Mouse (Mus musculus) MEL (cell line): ENCODE measurements around the gene Prrg2. TPM values are rescaled to one million over a fixed set of nuclear protein-coding genes. Genes with fewer than 3 reads are reported as not detected.
"Not testable (repeated sequence)": the region's sequence is repeated elsewhere in the genome, so short reads cannot be mapped to it uniquely, and the experiment has no call there.

Source experiments
- DNase-seq: peaks from one replicate; pipeline ENCODE4 v3.0.0; 2011; ENCODE audit warnings: low read depth, low spot score
- H3K27ac ChIP-seq: 2 replicates; pipeline ENCODE4 v1.5.1; 2012; ENCODE audit warnings: low read depth, mild to moderate bottlenecking, control low read depth, low read length, moderate library complexity; ENCODE audit not compliant: control insufficient read depth
- H3K27me3 ChIP-seq, 2 experiments: fragments of 150-350 bp in 1 of 2; sonication (generic) in 1 of 2; 2 replicates each; pipeline ENCODE4 v1.6.1; 2012; ENCODE audit warnings: low read length in 2 of 2, mild to moderate bottlenecking in 2 of 2, improper control_type of control experiment in 1 of 2, moderate library complexity in 1 of 2; ENCODE audit not compliant: insufficient read depth in 2 of 2, control insufficient read depth in 1 of 2
- H3K36me3 ChIP-seq, 2 experiments: 2 replicates each; pipeline ENCODE4 v1.6.1; 2012 to 2014; ENCODE audit warnings: low read length in 2 of 2, improper control_type of control experiment in 1 of 2, inconsistent platforms in 1 of 2, mild to moderate bottlenecking in 1 of 2; ENCODE audit not compliant: insufficient read depth in 2 of 2, control insufficient read depth in 1 of 2
- H3K4me1 ChIP-seq, 2 experiments: fragments of 150-350 bp in 1 of 2; sonication (generic) in 1 of 2; 2 replicates each; pipeline ENCODE4 v1.6.1; 2012; ENCODE audit warnings: low read length in 2 of 2, improper control_type of control experiment in 1 of 2, mild to moderate bottlenecking in 1 of 2; ENCODE audit not compliant: insufficient read depth in 2 of 2, control insufficient read depth in 1 of 2
- H3K4me3 ChIP-seq, 2 experiments: fragments of 150-350 bp in 1 of 2; sonication (generic) in 1 of 2; 2 replicates each; pipeline ENCODE4 v1.5.1; 2012; ENCODE audit warnings: low read depth in 2 of 2, low read length in 2 of 2, mild to moderate bottlenecking in 2 of 2, moderate library complexity in 2 of 2, control low read depth in 1 of 2, improper control_type of control experiment in 1 of 2; ENCODE audit not compliant: control insufficient read depth in 1 of 2, insufficient read depth in 1 of 2
- H3K79me2 ChIP-seq: 2 replicates; pipeline ENCODE4 v1.6.1; 2012; ENCODE audit warnings: mild to moderate bottlenecking, low read length, moderate library complexity; ENCODE audit not compliant: control insufficient read depth, poor library complexity, insufficient read depth
- H3K9ac ChIP-seq: 2 replicates; pipeline ENCODE4 v1.6.1; 2012; ENCODE audit warnings: low read depth, mild to moderate bottlenecking, control low read depth, low read length, moderate library complexity; ENCODE audit not compliant: control insufficient read depth, poor library complexity, severe bottlenecking
- H3K9me3 ChIP-seq: fragments of 150-350 bp; sonication (generic); replicated peaks from 2 replicates; pipeline ENCODE4 v1.6.1; 2012; ENCODE audit warnings: mild to moderate bottlenecking, low read length, improper control_type of control experiment, moderate library complexity; ENCODE audit not compliant: insufficient read depth
- BHLHE40 ChIP-seq: IDR thresholded peaks from 2 replicates; pipeline ENCODE4 v1.6.1; 2012; ENCODE audit warnings: low read depth, mild to moderate bottlenecking, inconsistent platforms, low read length, improper control_type of control experiment, borderline replicate concordance
- CHD1 ChIP-seq: IDR thresholded peaks from 2 replicates; pipeline ENCODE4 v1.6.1; 2012; ENCODE audit warnings: low read depth, mild to moderate bottlenecking, inconsistent platforms, low read length, improper control_type of control experiment
- CTCF ChIP-seq, 3 experiments: IDR thresholded peaks in 2 of 3; conservative IDR thresholded peaks in 1 of 3; 2 replicates each; pipeline ENCODE4 v1.5.1; 2011 to 2012; ENCODE audit warnings: low read length in 3 of 3, low read depth in 2 of 3, mild to moderate bottlenecking in 2 of 3, improper control_type of control experiment in 1 of 3, inconsistent platforms in 1 of 3, mixed read lengths in 1 of 3, moderate library complexity in 1 of 3; ENCODE audit not compliant: control insufficient read depth in 1 of 3, insufficient read depth in 1 of 3, poor library complexity in 1 of 3, severe bottlenecking in 1 of 3
- E2F4 ChIP-seq: IDR thresholded peaks from 2 replicates; pipeline ENCODE4 v1.6.1; 2011; ENCODE audit warnings: low read depth, low read length, improper control_type of control experiment, borderline replicate concordance
- EP300 ChIP-seq, 2 experiments: IDR thresholded peaks; 2 replicates each; pipeline ENCODE4 v1.6.1; 2011; ENCODE audit warnings: improper control_type of control experiment in 2 of 2, low read length in 2 of 2, low read depth in 1 of 2, mild to moderate bottlenecking in 1 of 2
- ETS1 ChIP-seq: IDR thresholded peaks from 2 replicates; pipeline ENCODE4 v1.6.1; 2012; ENCODE audit warnings: low read depth, mild to moderate bottlenecking, inconsistent platforms, low read length, improper control_type of control experiment, moderate library complexity
- GATA1 ChIP-seq: IDR thresholded peaks from 2 replicates; pipeline ENCODE4 v1.6.1; 2011; ENCODE audit warnings: low read depth, low read length, improper control_type of control experiment
- HCFC1 ChIP-seq: IDR thresholded peaks from 2 replicates; pipeline ENCODE4 v1.6.1; 2012; ENCODE audit warnings: low read depth, mild to moderate bottlenecking, inconsistent platforms, low read length, improper control_type of control experiment, moderate library complexity
- MAX ChIP-seq: IDR thresholded peaks from 2 replicates; pipeline ENCODE4 v1.6.1; 2011; ENCODE audit warnings: low read length, improper control_type of control experiment
- MYB ChIP-seq: IDR thresholded peaks from 2 replicates; pipeline ENCODE4 v1.6.1; 2011; ENCODE audit warnings: mild to moderate bottlenecking, low read depth, low read length, improper control_type of control experiment
- POLR2A ChIP-seq, 2 experiments: IDR thresholded peaks; 2 replicates each; pipeline ENCODE4 v1.6.1; 2011 to 2012; ENCODE audit warnings: low read length in 2 of 2, mild to moderate bottlenecking in 2 of 2, control low read depth in 1 of 2, improper control_type of control experiment in 1 of 2, low read depth in 1 of 2, moderate library complexity in 1 of 2; ENCODE audit not compliant: control insufficient read depth in 1 of 2, insufficient read depth in 1 of 2, poor library complexity in 1 of 2
- POLR2AphosphoS2 ChIP-seq: IDR thresholded peaks from 2 replicates; pipeline ENCODE4 v1.6.1; 2011; ENCODE audit warnings: low read length, improper control_type of control experiment
- RAD21 ChIP-seq: IDR thresholded peaks from 2 replicates; pipeline ENCODE4 v1.6.1; 2011; ENCODE audit warnings: mild to moderate bottlenecking, low read depth, low read length, improper control_type of control experiment
- RCOR1 ChIP-seq: IDR thresholded peaks from 2 replicates; pipeline ENCODE4 v1.6.1; 2012; ENCODE audit warnings: low read depth, mild to moderate bottlenecking, inconsistent platforms, low read length, improper control_type of control experiment
- SIN3A ChIP-seq: IDR thresholded peaks from 2 replicates; pipeline ENCODE4 v1.6.1; 2012; ENCODE audit warnings: low read length, improper control_type of control experiment, inconsistent platforms
- TCF12 ChIP-seq: IDR thresholded peaks from 2 replicates; pipeline ENCODE4 v1.6.1; 2014; ENCODE audit warnings: low read depth, mild to moderate bottlenecking, inconsistent platforms, low read length, improper control_type of control experiment, moderate library complexity
- UBTF ChIP-seq: IDR thresholded peaks from 2 replicates; pipeline ENCODE4 v1.6.1; 2012; ENCODE audit warnings: low read depth, mild to moderate bottlenecking, inconsistent platforms, low read length, improper control_type of control experiment, moderate library complexity, borderline replicate concordance; ENCODE audit not compliant: insufficient read depth
- USF1 ChIP-seq: IDR thresholded peaks from 2 replicates; pipeline ENCODE4 v1.6.1; 2014; ENCODE audit warnings: low read depth, mild to moderate bottlenecking, inconsistent platforms, low read length, improper control_type of control experiment, moderate library complexity
- ZKSCAN1 ChIP-seq: IDR thresholded peaks from 2 replicates; pipeline ENCODE4 v1.6.1; 2012; ENCODE audit warnings: low read depth, mild to moderate bottlenecking, inconsistent platforms, low read length, improper control_type of control experiment, moderate library complexity
- polyA plus RNA-seq, 2 experiments: library from polyadenylated mRNA; stranded (reverse) in 1 of 2; unstranded in 1 of 2; fragments of >175 nt in 1 of 2; fragments of >200 nt in 1 of 2; gene quantifications; 2 replicates each; pipeline versions ENCODE4 v1.2.1 to v1.2.4; 2012; ENCODE audit warnings: low replicate concordance in 2 of 2, low read depth in 1 of 2; ENCODE audit not compliant: insufficient read length in 2 of 2, insufficient read depth in 1 of 2, missing spikeins in 1 of 2
- total RNA-seq: library from RNA; depleted of rRNA; stranded (reverse); fragments of 300-350 nt; gene quantifications from 2 replicates; pipeline ENCODE4 v1.2.3, GENCODE M21; 2012

The Prrg2 gene
- total and polyA plus RNA-seq, 3 experiments = 7.5 to 16.9 TPM; not detected in 1

- no peaks in the 10 kb centered on the region for H3K9me3 ChIP-seq
- no peak for DNase-seq
- TF ChIP-seq RCOR1 (no peak), USF1 (no peak), POLR2A (IDR thresholded peaks at IDR 0.05; ENCODE audit: control insufficient read depth in 1 of 2, insufficient read depth in 1 of 2, low read depth in 1 of 2, low read length in 2 of 2, poor library complexity in 1 of 2) (no peak), BHLHE40 (no peak), SIN3A (no peak), RAD21 (no peak), UBTF (no peak), HCFC1 (no peak), ETS1 (no peak), MYB (no peak), CTCF (IDR thresholded peaks at IDR 0.05 in 2 of 3, conservative IDR thresholded peaks at IDR 0.05 in 1 of 3; ENCODE audit: control insufficient read depth in 1 of 3, insufficient read depth in 1 of 3, low read depth in 2 of 3, low read length in 3 of 3, poor library complexity in 1 of 3, severe bottlenecking in 1 of 3) (no peak), ZKSCAN1 (no peak), CHD1 (no peak), TCF12 (no peak), POLR2AphosphoS2 (no peak), EP300 (IDR thresholded peaks at IDR 0.05; ENCODE audit: low read depth in 1 of 2, low read length in 2 of 2) (no peak), E2F4 (no peak), MAX (no peak), GATA1 (no peak)
- TF ChIP-seq, all 39 proteins: peak for 0
- Histone ChIP-seq H3K79me2 (no peaks in the 10 kb centered on the region), H3K4me1 (no peaks in the 10 kb centered on the region), H3K27me3 (no peaks in the 10 kb centered on the region), H3K9ac (no peak overlapping the region), H3K4me3 (no peak overlapping the region), H3K27ac (no peak overlapping the region), H3K36me3 (no peaks in the 10 kb centered on the region; a peak in 1 of 4 replicates)
These were observed 37.9 kb downstream of the Prrg2 start for GRCm38 (mm10) chr7:45024281-45025248.

GRCm38 (mm10) chr7:45023711-45024110, 38.8 kb downstream of the Prrg2 start:
- H3K36me3 ChIP-seq, H3K4me1 ChIP-seq, H3K27me3 ChIP-seq, H3K4me3 ChIP-seq, H3K9ac ChIP-seq, H3K79me2 ChIP-seq, H3K9me3 ChIP-seq, H3K27ac ChIP-seq, DNase-seq: not testable (repeated sequence)
